Mouse (Mus musculus) duodenum, adult 2 months (tissue): ENCODE measurements around the gene Zim1. TPM values are rescaled to one million over a fixed set of nuclear protein-coding genes. Genes with fewer than 3 reads are reported as not detected.

Source experiments
- polyA plus RNA-seq: library from polyadenylated mRNA; depleted of rRNA; stranded (reverse); fragments of >200 nt; gene quantifications from 2 replicates; pipeline ENCODE4 v1.2.3, GENCODE M21; 2012; ENCODE audit warnings: low replicate concordance; rRNA removed

Zim1 gene
- 0.04 TPM in 1 of 2 replicates, not detected in the other for polyA plus RNA-seq

DNA sequence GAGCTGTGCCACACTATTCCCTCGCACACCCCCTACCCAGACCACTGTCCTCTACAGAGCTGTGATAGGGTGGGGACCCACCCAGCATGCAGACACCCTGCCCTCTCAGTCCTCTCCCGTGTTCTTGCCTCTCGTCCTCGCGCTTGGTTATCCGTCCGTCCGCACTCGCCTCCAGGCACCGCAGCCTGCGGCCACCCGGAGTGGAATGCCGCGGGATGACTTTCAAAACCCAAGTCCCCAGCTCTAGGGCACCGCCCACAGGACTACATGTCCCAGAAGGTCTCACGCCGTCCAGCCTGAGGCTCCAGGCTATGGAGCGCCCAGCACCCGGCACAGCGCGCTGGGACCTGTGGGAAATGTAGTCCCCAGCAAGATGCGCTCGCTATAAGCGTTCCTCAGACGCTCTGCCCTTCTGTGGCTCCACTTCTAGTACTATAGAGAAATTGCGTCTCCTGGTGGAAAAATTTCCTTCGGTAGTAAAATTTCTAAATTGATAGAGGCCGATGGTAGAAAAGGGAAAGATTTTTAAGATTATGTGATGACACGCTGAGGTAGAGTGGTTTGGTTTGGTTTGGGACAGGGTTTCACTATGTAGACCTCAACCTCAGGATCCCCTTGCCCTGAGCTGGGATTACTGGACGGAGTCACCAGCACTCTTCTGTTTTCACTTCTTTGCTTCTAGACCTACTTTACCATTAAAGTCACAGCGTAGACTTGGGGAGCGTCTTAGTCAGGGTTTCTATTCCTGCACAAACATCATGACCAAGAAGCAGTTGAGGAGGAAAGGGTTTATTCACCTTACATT lies at the start of gene Zim1:
Zim1 (minus strand) TSS at position 210 of the 805 bp plus-strand sequence.

DNA sequence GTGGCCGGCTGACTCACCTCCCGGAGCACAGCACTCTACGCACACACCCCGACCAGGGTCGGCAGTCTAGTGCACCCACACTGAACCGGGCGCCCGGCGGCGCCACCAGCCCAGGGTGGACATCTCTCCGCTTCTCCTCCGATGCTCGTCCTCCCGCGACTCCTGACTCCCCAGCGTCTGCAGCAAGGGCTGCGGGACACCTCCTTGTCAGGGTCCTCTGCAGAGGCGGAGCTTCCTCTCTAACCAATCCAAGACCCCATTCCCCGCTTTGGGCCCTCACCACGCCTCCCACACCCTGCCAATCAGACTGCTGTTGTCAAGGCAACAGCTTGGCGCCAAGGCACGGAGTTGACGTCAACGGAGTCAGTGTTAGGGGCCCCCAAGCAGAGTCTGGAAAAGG lies 34.0 kb upstream of the Zim1 start, which contains the start of the genes Peg3 and Usp29:
Peg3 (minus strand) TSS at position 191 of the 400 bp plus-strand sequence.
Usp29 (plus strand) TSS at position 338 of the 400 bp plus-strand sequence.

Other genes with a start within 250 kb of the Zim1 start
- not detected in 2 replicates for gene Olfr1336, start 240.3 kb downstream of the Zim1 start, polyA plus RNA-seq
- gene Olfr1346, start 229.3 kb downstream of the Zim1 start, polyA plus RNA-seq = not detected in 2 replicates
- not detected in 2 replicates for gene Olfr5, start 209.5 kb downstream of the Zim1 start, polyA plus RNA-seq
- not detected in 2 replicates for gene Olfr1347, start 196.7 kb downstream of the Zim1 start, polyA plus RNA-seq
- not detected in 2 replicates for gene Olfr1348, start 187.7 kb downstream of the Zim1 start, polyA plus RNA-seq
- not detected in 2 replicates for gene Olfr1349, start 173.5 kb downstream of the Zim1 start, polyA plus RNA-seq
- not detected in 2 replicates for gene Olfr1350, start 131.6 kb downstream of the Zim1 start, polyA plus RNA-seq
- gene Peg3, start 34.0 kb upstream of the Zim1 start, polyA plus RNA-seq = 0.28 and 0.79 TPM in 2 replicates
- gene Usp29, start 34.1 kb upstream of the Zim1 start, polyA plus RNA-seq = not detected in 2 replicates